Mouse (Mus musculus) small intestine, adult 2 months (tissue): ENCODE results near the gene M1ap. TPM values are rescaled to one million over a fixed set of nuclear protein-coding genes. Genes with fewer than 3 reads are reported as not detected.

Experiments
- H3K27ac ChIP-seq: fragments of 200-500 bp; 2 replicates; pipeline ENCODE4 v1.5.1; 2012; ENCODE audit warnings: low read depth, low read length, control low read depth, inconsistent platforms; ENCODE audit not compliant: insufficient read depth
- H3K27me3 ChIP-seq: fragments of 200-500 bp; 2 replicates; pipeline ENCODE4 v1.6.1; 2012; ENCODE audit warnings: mild to moderate bottlenecking, moderate library complexity, low read length, inconsistent platforms; ENCODE audit not compliant: control insufficient read depth, insufficient read depth
- H3K36me3 ChIP-seq: fragments of 200-500 bp; 2 replicates; pipeline ENCODE4 v1.6.1; 2012; ENCODE audit warnings: mild to moderate bottlenecking, low read length, control low read depth, inconsistent platforms; ENCODE audit not compliant: control insufficient read depth, insufficient read depth
- H3K4me1 ChIP-seq: fragments of 200-500 bp; 2 replicates; pipeline ENCODE4 v1.6.1; 2012; ENCODE audit warnings: low read length, inconsistent platforms, mixed read lengths; ENCODE audit not compliant: control insufficient read depth, insufficient read depth, insufficient read length
- H3K4me3 ChIP-seq: fragments of 200-500 bp; 2 replicates; pipeline ENCODE4 v1.5.1; 2012; ENCODE audit warnings: low read depth, mild to moderate bottlenecking, control low read depth, inconsistent platforms, low read length, moderate library complexity
- CTCF ChIP-seq: fragments of 200-500 bp; IDR thresholded peaks from 2 replicates; pipeline ENCODE4 v1.5.1; 2012; ENCODE audit warnings: low read depth, mild to moderate bottlenecking, control low read depth, inconsistent platforms, low read length, moderate library complexity, mixed read lengths; ENCODE audit not compliant: insufficient replicate concordance, insufficient read length; ENCODE audit errors: extremely low read depth
- POLR2A ChIP-seq: fragments of 200-500 bp; IDR thresholded peaks from 2 replicates; pipeline ENCODE4 v1.6.1; 2012; ENCODE audit warnings: low read depth, mild to moderate bottlenecking, control low read depth, inconsistent platforms, low read length, moderate library complexity
- WGBS: fragments of 180-500 bp; shearing (Covaris S2); methylation state at CpG from one replicate; pipeline ENCODE4 v1.1.7; 2018; 5-methylcytosine and 5-hydroxymethylcytosine counted together
- polyA plus RNA-seq: library from polyadenylated mRNA; depleted of rRNA; stranded (reverse); fragments of >200 nt; gene quantifications from 2 replicates; pipeline ENCODE4 v1.2.3, GENCODE M21; 2012

M1ap gene
- polyA plus RNA-seq, 1 experiment = 1.3 TPM

- H3K36me3 ChIP-seq = no peaks in the 10 kb centered on the region
- H3K27me3 ChIP-seq = no peaks in the 10 kb centered on the region
- WGBS = 66% methylated on average over 2 of the region's 2 CpGs
- no peak overlapping the region for H3K4me3 ChIP-seq
- no peak overlapping the region for H3K27ac ChIP-seq
- peaks cover 16% of the 10 kb centered on the region; the same call in 1 of the 2 replicates for H3K4me1 ChIP-seq
- no peak for TF ChIP-seq POLR2A
- no peak for TF ChIP-seq CTCF
These were observed 69.0 kb downstream of the M1ap start for GRCm38 (mm10) chr6:83015749-83016148.

- no peak overlapping the region for H3K27ac ChIP-seq
- TF ChIP-seq POLR2A = no peak
- TF ChIP-seq CTCF = no peak
- 40% methylated on average over 3 of the region's 3 CpGs for WGBS
These were observed 70.5 kb downstream of the M1ap start for GRCm38 (mm10) chr6:83017190-83017589.

GRCm38 (mm10) chr6:83019044-83019443 is 72.3 kb downstream of the M1ap start:
- 82% methylated on average over 3 of the region's 3 CpGs for WGBS
- no peak overlapping the region for H3K4me3 ChIP-seq
- no peak for TF ChIP-seq CTCF
- TF ChIP-seq POLR2A = no peak
- H3K27me3 ChIP-seq = no peaks in the 10 kb centered on the region
- no peak overlapping the region for H3K27ac ChIP-seq
- H3K36me3 ChIP-seq = no peaks in the 10 kb centered on the region
- H3K4me1 ChIP-seq = peaks cover 16% of the 10 kb centered on the region; the same call in 1 of the 2 replicates

More at GRCm38 (mm10) chr6:83017190-83017589, 70.5 kb downstream of the M1ap start:
- Histone ChIP-seq H3K4me1 (peaks cover 16% of the 10 kb centered on the region; the same call in 1 of the 2 replicates), H3K4me3 (no peak overlapping the region), H3K36me3 (no peaks in the 10 kb centered on the region), H3K27me3 (no peaks in the 10 kb centered on the region)

- TF ChIP-seq CTCF (no peak), POLR2A (no peak)
- WGBS = 87% methylated on average over 6 of the region's 6 CpGs
- Histone ChIP-seq H3K27me3 (no peaks in the 10 kb centered on the region), H3K36me3 (no peaks in the 10 kb centered on the region), H3K4me1 (peaks cover 13% of the 10 kb centered on the region; the same call in 1 of the 2 replicates), H3K27ac (no peak overlapping the region), H3K4me3 (no peak overlapping the region)
These were observed 73.4 kb downstream of the M1ap start for GRCm38 (mm10) chr6:83020121-83020520.

- no peak for TF ChIP-seq CTCF
- TF ChIP-seq POLR2A = no peak
- Histone ChIP-seq H3K27me3 (no peaks in the 10 kb centered on the region), H3K4me3 (no peak overlapping the region), H3K4me1 (peaks cover 11% of the 10 kb centered on the region; the same call in 1 of the 2 replicates), H3K36me3 (no peaks in the 10 kb centered on the region), H3K27ac (no peak overlapping the region)
- WGBS = 84% methylated on average over 4 of the region's 4 CpGs
These were observed 74.3 kb downstream of the M1ap start for GRCm38 (mm10) chr6:83020836-83021593.

GRCm38 (mm10) chr6:83023008-83023407 is 76.3 kb downstream of the M1ap start:
- no peaks in the 10 kb centered on the region for H3K27me3 ChIP-seq
- 84% methylated on average over 9 of the region's 9 CpGs for WGBS
- no peak for TF ChIP-seq POLR2A
- no peak for TF ChIP-seq CTCF

GRCm38 (mm10) chr6:83023786-83024185 is 77.1 kb downstream of the M1ap start:
- 88% methylated on average over 2 of the region's 2 CpGs for WGBS
- TF ChIP-seq CTCF = no peak
- TF ChIP-seq POLR2A = no peak
- Histone ChIP-seq H3K27ac (no peak overlapping the region), H3K4me1 (no peaks in the 10 kb centered on the region), H3K27me3 (no peaks in the 10 kb centered on the region), H3K4me3 (no peak overlapping the region), H3K36me3 (no peaks in the 10 kb centered on the region)

More at GRCm38 (mm10) chr6:83023008-83023407, 76.3 kb downstream of the M1ap start:
- Histone ChIP-seq H3K36me3 (no peaks in the 10 kb centered on the region), H3K4me1 (no peaks in the 10 kb centered on the region), H3K27ac (no peak overlapping the region), H3K4me3 (no peak overlapping the region)
